Mouse (Mus musculus): ENCODE results near the gene Galntl5. TPM values are rescaled to one million over a fixed set of nuclear protein-coding genes. Genes with fewer than 3 reads are reported as not detected.
A peak's percentile ranks its signal among the peaks of the same experiment; 100 is the strongest.

The Galntl5 gene
- polyA plus RNA-seq (2015; fragmentation: Nextera tagmentation; extraction: Ambion mirVana): not detected in 2 replicates

DNA sequence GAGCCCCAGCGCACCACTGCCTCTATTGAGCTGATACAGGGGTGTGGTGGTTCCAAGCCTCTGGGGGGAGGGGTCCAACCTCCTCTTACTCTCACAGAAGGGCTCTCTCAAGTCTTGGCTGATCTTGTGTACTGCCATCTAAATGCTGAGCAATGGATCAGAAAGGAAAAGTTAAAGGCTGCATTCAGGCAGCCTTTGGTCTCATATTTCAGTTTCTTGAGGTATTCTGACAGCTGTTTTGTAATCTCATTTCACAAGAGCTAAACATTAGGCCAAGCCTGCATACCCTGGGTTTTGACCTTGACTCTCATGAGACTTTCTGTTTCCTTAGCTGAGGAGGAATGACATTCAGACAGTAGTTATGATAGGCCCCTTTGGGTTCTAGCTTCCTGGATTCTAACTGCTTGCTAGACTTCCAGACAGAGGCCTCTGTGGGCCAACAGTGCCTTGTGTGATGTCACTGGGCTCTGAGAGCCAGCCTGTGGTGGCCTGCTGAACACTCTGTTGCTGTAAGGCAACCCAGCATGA, at the start of gene Galntl5:
Gene Galntl5 (plus strand): TSS at position 457 of the 528 bp plus-strand sequence.
- DNase-seq (ENCODE audit: low spot score) (peak; percentile 51), ATAC-seq (peak; percentile 62; the same call in 1 of the 2 replicates)
- Histone ChIP-seq H3K9ac (replicated peaks; ENCODE audit: low read depth) (no peak within 1 kb of the TSS), H3K36me3 (ENCODE audit: insufficient read depth, low read length) (no peaks in the 10 kb centered on the region), H3K4me3 (ENCODE audit: low read depth, low read length) (no peak within 1 kb of the TSS), H3K27me3 (replicated peaks; ENCODE audit: insufficient read depth, low read length) (no peaks in the 10 kb centered on the region), H3K4me2 (replicated peaks; ENCODE audit: low read depth, low read length) (no peak within 1 kb of the TSS), H3K27ac (ENCODE audit: low read length) (no peak within 1 kb of the TSS), H3K9me3 (ENCODE audit: low read length) (no peaks in the 10 kb centered on the region), H3K4me1 (ENCODE audit: insufficient read depth, low read depth, low read length) (0 out of 2 replicates have a peak, but pooled peaks cover 4% of the 10 kb centered on the region)
- TF ChIP-seq EP300 (IDR thresholded peaks at IDR 0.05): no peak
- TF ChIP-seq CTCF (IDR thresholded peaks at IDR 0.05): no peak
- 81% methylated on average over 1 of the region's 1 CpGs for WGBS

DNA sequence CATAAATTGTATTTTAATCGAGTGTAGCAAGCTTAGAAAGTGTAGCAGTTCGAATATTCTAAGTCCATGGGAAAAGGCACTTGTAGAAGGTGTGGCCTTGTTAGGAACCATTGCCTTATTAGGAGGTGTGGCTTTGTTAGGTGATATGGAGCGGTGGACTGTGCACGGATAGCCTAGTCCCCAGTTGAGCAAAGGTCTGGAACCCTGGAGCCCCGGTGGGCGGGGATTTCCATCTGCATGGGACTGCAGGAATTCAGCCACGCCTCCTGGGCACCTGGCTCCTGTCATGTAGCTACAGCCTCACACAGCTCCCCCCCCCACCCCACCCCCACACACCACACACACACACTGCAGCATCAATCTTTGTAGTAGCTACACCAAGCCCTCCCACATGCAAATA, 34.6 kb upstream of the Galntl5 start:
- ATAC-seq: no peak
- Histone ChIP-seq H3K36me3 (ENCODE audit: insufficient read depth, low read length) (no peaks in the 10 kb centered on the region), H3K4me1 (ENCODE audit: insufficient read depth, low read depth, low read length) (no peaks in the 10 kb centered on the region), H3K27ac (ENCODE audit: low read length) (no peak overlapping the region), H3K9ac (replicated peaks; ENCODE audit: low read depth) (no peak overlapping the region), H3K27me3 (replicated peaks; ENCODE audit: insufficient read depth, low read length) (no peaks in the 10 kb centered on the region), H3K4me2 (replicated peaks; ENCODE audit: low read depth, low read length) (no peak overlapping the region), H3K4me3 (ENCODE audit: low read depth, low read length) (no peak overlapping the region), H3K9me3 (ENCODE audit: low read length) (no peaks in the 10 kb centered on the region)
- TF ChIP-seq CTCF (IDR thresholded peaks at IDR 0.05) (no peak), EP300 (IDR thresholded peaks at IDR 0.05) (no peak)
- DNase-seq (ENCODE audit: low spot score): no peak
- WGBS: 72% methylated on average over 7 of the region's 7 CpGs

DNA sequence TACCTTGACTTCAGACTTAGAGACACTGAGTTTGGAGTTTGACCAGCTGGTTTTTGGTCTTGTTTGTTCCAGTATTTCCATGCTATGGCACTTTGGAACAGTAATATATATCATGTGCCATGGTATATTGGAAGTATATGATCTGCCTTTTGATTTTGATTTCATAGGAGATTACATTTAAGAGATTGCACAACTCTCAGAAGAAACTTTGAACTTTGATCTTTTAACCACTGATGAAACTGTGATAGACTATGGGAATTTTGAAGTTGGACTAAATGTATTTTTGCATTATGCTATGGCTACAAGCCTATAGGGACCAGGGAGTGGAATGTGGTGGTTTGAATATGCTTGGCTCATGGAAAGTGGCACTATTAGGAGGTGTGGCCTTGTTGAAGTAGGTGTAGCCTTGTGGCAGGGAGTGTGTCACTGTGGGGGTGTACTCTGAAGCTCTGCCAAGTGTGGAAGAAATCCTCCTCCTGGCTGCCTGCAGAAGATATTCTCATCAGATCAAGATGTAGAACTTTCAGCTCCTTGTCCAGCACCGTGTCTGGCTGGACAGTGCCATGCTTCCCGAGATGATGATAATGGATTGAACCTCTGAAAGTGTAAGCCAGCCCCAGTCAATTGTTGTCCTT, 31.8 kb upstream of the Galntl5 start:
- Histone ChIP-seq H3K4me1 (ENCODE audit: insufficient read depth, low read depth, low read length) (no peaks in the 10 kb centered on the region), H3K36me3 (ENCODE audit: insufficient read depth, low read length) (no peaks in the 10 kb centered on the region), H3K9me3 (ENCODE audit: low read length) (no peaks in the 10 kb centered on the region), H3K4me2 (replicated peaks; ENCODE audit: low read depth, low read length) (no peak overlapping the region), H3K27me3 (replicated peaks; ENCODE audit: insufficient read depth, low read length) (no peaks in the 10 kb centered on the region), H3K27ac (ENCODE audit: low read length) (no peak overlapping the region), H3K9ac (replicated peaks; ENCODE audit: low read depth) (no peak overlapping the region), H3K4me3 (ENCODE audit: low read depth, low read length) (no peak overlapping the region)
- DNase-seq (ENCODE audit: low spot score) (no peak), ATAC-seq (no peak)
- 41% methylated on average over 2 of the region's 2 CpGs for WGBS
- no peak for TF ChIP-seq CTCF (IDR thresholded peaks at IDR 0.05)

DNA sequence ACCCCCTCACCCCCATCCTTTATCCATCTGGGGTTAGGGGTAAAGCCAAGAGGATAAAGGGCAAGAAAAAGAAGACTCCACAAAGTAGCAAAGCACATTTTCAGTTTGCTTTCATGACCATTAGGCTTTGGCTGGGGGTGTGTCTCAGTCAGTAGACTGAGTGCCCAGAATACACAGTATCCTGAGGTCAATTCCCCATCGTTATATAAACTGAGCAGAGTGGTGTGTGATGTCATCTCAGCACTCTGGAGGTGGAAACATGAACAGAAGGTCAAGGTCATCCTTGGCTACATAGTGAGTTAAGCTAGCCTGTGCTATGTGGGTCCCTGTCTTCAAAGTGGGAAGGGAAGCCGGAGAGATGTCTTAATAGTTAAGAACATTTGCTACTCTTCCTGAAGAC, 27.8 kb upstream of the Galntl5 start:
- Histone ChIP-seq H3K27ac (ENCODE audit: low read length) (no peak overlapping the region), H3K27me3 (replicated peaks; ENCODE audit: insufficient read depth, low read length) (no peaks in the 10 kb centered on the region), H3K4me1 (ENCODE audit: insufficient read depth, low read depth, low read length) (no peaks in the 10 kb centered on the region), H3K4me2 (replicated peaks; ENCODE audit: low read depth, low read length) (no peak overlapping the region), H3K9ac (replicated peaks; ENCODE audit: low read depth) (no peak overlapping the region), H3K4me3 (ENCODE audit: low read depth, low read length) (no peak overlapping the region), H3K36me3 (ENCODE audit: insufficient read depth, low read length) (no peaks in the 10 kb centered on the region), H3K9me3 (ENCODE audit: low read length) (no peaks in the 10 kb centered on the region)
- TF ChIP-seq CTCF (IDR thresholded peaks at IDR 0.05) (no peak), EP300 (IDR thresholded peaks at IDR 0.05) (no peak)
- 60% methylated on average over 2 of the region's 2 CpGs for WGBS
- no peak for ATAC-seq
- DNase-seq (ENCODE audit: low spot score): no peak

DNA sequence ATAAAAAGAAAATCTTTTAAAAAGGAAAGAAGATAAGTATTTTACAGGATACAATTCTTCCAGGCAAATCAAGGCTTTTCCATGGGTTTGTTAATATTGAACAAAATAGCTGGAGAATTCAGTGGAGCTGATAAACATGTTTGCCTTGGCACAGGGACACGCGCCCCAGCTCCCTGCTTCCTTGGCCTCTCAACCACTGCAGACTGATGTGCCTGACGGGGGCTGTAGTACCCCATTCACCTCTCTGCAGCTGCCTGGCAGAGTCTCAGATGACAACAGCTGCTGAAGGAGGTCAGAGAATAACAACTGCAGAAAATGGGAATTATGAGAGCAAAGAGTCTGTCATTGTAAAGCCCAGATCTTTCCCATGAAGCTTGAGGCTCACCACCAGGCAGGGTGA, 27.3 kb upstream of the Galntl5 start:
- Histone ChIP-seq H3K27ac (ENCODE audit: low read length) (no peak overlapping the region), H3K9ac (replicated peaks; ENCODE audit: low read depth) (no peak overlapping the region), H3K4me2 (replicated peaks; ENCODE audit: low read depth, low read length) (no peak overlapping the region), H3K4me1 (ENCODE audit: insufficient read depth, low read depth, low read length) (no peaks in the 10 kb centered on the region), H3K9me3 (ENCODE audit: low read length) (no peaks in the 10 kb centered on the region), H3K27me3 (replicated peaks; ENCODE audit: insufficient read depth, low read length) (no peaks in the 10 kb centered on the region), H3K36me3 (ENCODE audit: insufficient read depth, low read length) (no peaks in the 10 kb centered on the region), H3K4me3 (ENCODE audit: low read depth, low read length) (no peak overlapping the region)
- DNase-seq (ENCODE audit: low spot score) (no peak), ATAC-seq (no peak)
- TF ChIP-seq EP300 (IDR thresholded peaks at IDR 0.05): no peak
- TF ChIP-seq CTCF (IDR thresholded peaks at IDR 0.05): no peak
- 41% methylated on average over 3 of the region's 3 CpGs for WGBS

DNA sequence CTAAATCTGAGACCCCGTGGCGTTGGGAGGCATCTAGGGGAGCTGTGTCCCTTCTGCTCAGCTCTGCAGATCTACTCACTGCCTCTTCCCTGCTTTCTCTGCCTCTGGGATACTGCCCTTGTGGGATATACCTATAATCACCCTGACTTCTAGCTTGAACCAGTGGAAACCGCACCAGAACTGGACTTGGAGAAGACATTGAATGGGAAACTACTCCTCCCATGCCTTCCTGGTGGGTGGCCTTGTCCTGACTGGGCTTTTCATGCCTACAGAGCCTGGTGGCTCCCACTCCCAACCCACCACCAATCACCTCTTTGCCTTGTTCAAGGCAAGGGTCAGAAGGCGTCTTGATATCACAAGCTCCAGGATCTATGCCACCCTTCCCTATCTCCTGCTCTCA, 26.4 kb upstream of the Galntl5 start:
- H3K9me3 ChIP-seq (ENCODE audit: low read length): no peaks in the 10 kb centered on the region
- ATAC-seq (no peak), DNase-seq (ENCODE audit: low spot score) (no peak)
- TF ChIP-seq EP300 (IDR thresholded peaks at IDR 0.05) (no peak), CTCF (IDR thresholded peaks at IDR 0.05) (no peak)
- 78% methylated on average over 4 of the region's 4 CpGs for WGBS
- H3K4me2 ChIP-seq (replicated peaks; ENCODE audit: low read depth, low read length): no peak overlapping the region
- H3K36me3 ChIP-seq (ENCODE audit: insufficient read depth, low read length): no peaks in the 10 kb centered on the region
- no peak overlapping the region for H3K4me3 ChIP-seq (ENCODE audit: low read depth, low read length)
- no peaks in the 10 kb centered on the region for H3K4me1 ChIP-seq (ENCODE audit: insufficient read depth, low read depth, low read length)
- no peak overlapping the region for H3K27ac ChIP-seq (ENCODE audit: low read length)
- H3K27me3 ChIP-seq (replicated peaks; ENCODE audit: insufficient read depth, low read length): no peaks in the 10 kb centered on the region
- H3K9ac ChIP-seq (replicated peaks; ENCODE audit: low read depth): no peak overlapping the region
